In genomic region chr1:192832338-192832737, GRCm38 (mm10) we compare ENCODE assay signal across 17 mouse cellular contexts. TPM values are rescaled to one million over a fixed set of nuclear protein-coding genes. Genes with fewer than 3 reads are reported as not detected.
"Had no signal": no experiment of that assay in that cellular context is flagged by ENCODE, and none has a peak within 500 bp of the region (broad histone marks: within the 10 kb centered on the region; RNA-seq: fewer than 3 reads in every experiment).

No protein-coding gene starts in this region.

- H3K9ac ChIP-seq: liver, embryonic 13.5 days; liver, embryonic 15.5 days; lung, embryonic 14.5 days; midbrain, embryonic 13.5 days; midbrain, embryonic 15.5 days; neural tube, embryonic 13.5 days; neural tube, embryonic 15.5 days; stomach, embryonic 15.5 days had no signal

- H3K4me2 ChIP-seq: liver, embryonic 13.5 days; liver, embryonic 15.5 days; lung, embryonic 14.5 days; midbrain, embryonic 13.5 days; midbrain, embryonic 15.5 days; neural tube, embryonic 13.5 days; neural tube, embryonic 15.5 days; stomach, embryonic 15.5 days had no signal

- H3K4me3 ChIP-seq: liver, embryonic 13.5 days; liver, embryonic 15.5 days; megakaryocyte, embryonic 14.5 days; midbrain, embryonic 13.5 days; midbrain, embryonic 15.5 days; neural tube, embryonic 13.5 days; neural tube, embryonic 15.5 days; stomach, embryonic 15.5 days had no signal

- H3K27me3 ChIP-seq: midbrain, embryonic 15.5 days; neural tube, embryonic 15.5 days had no signal

- H3K9me3 ChIP-seq: liver, embryonic 13.5 days; liver, embryonic 15.5 days; megakaryocyte, embryonic 14.5 days; midbrain, embryonic 13.5 days; midbrain, embryonic 15.5 days; neural tube, embryonic 13.5 days; neural tube, embryonic 15.5 days; stomach, embryonic 15.5 days had no signal

- H3K36me3 ChIP-seq: liver, embryonic 13.5 days; liver, embryonic 15.5 days; midbrain, embryonic 13.5 days; midbrain, embryonic 15.5 days; neural tube, embryonic 13.5 days; neural tube, embryonic 15.5 days; stomach, embryonic 15.5 days had no signal

- ATAC-seq: midbrain, embryonic 13.5 days; midbrain, embryonic 15.5 days had no signal

- H3K27ac ChIP-seq: liver, embryonic 13.5 days; liver, embryonic 15.5 days; macrophage; midbrain, embryonic 15.5 days; neural tube, embryonic 13.5 days; neural tube, embryonic 15.5 days; stomach, embryonic 15.5 days; stomach, postnatal 0 days had no signal

- DNase-seq: liver, embryonic 13.5 days; lung, adult 18-20 months; lung, embryonic 14.5 days; lung, postnatal 10 days; right cerebral cortex, postnatal 14 days; thymus, adult 2 months; thymus, postnatal 25 days; thymus, postnatal 4 days had no signal

RNA-seq across cellular contexts. Expression of gene Sertad4, which starts 23.2 kb away (rescaled TPM):
- polyA plus RNA-seq: macrophage had no signal
